Mouse (Mus musculus) lung, postnatal 0 days (tissue): ENCODE measurements at regions not wholly inside any gene's neighbourhood (a gene's known extent, or its start where the extent isn't known, plus 50 kb on each side); places are given as distances from the start of the nearest gene placed in this dataset.

Source experiments
- ATAC-seq: fragments of 200-750 bp; cut with Nextera tagmentation; 2 replicates; pipeline ENCODE4 v1.8.0; 2017; ENCODE audit warnings: moderate library complexity
- DNase-seq: peaks from one replicate; pipeline ENCODE4 v3.0.0-alpha.2; 2016; ENCODE audit warnings: low spot score
- H3K27ac ChIP-seq: fragments of 300-500 bp; sonication (generic); 2 replicates; pipeline ENCODE4 v1.5.1; 2014; ENCODE audit warnings: antibody characterized with exemption, mild to moderate bottlenecking, low read length, mixed read lengths
- H3K27me3 ChIP-seq: fragments of 300-500 bp; sonication (generic); replicated peaks from 2 replicates; pipeline ENCODE4 v1.6.1; 2014; ENCODE audit warnings: low read length, mixed read lengths; ENCODE audit not compliant: insufficient read depth
- H3K36me3 ChIP-seq: fragments of 300-500 bp; sonication (generic); 2 replicates; pipeline ENCODE4 v1.6.1; 2014; ENCODE audit warnings: low read length, mixed read lengths; ENCODE audit not compliant: insufficient read depth
- H3K4me1 ChIP-seq: fragments of 300-500 bp; sonication (generic); 2 replicates; pipeline ENCODE4 v1.6.1; 2014; ENCODE audit warnings: antibody characterized with exemption, low read depth, low read length, mixed read lengths; ENCODE audit not compliant: insufficient read depth
- H3K4me2 ChIP-seq: fragments of 300-500 bp; sonication (generic); replicated peaks from 2 replicates; pipeline ENCODE4 v1.6.1; 2014; ENCODE audit warnings: low read depth, mild to moderate bottlenecking, low read length, moderate library complexity, mixed read lengths
- H3K4me3 ChIP-seq: fragments of 300-500 bp; sonication (generic); 2 replicates; pipeline ENCODE4 v1.5.1; 2014; ENCODE audit warnings: low read depth, low read length
- H3K9ac ChIP-seq: fragments of 300-500 bp; sonication (generic); replicated peaks from 2 replicates; pipeline ENCODE4 v1.6.1; 2014; ENCODE audit warnings: low read depth, mild to moderate bottlenecking
- H3K9me3 ChIP-seq: fragments of 300-500 bp; sonication (generic); 2 replicates; pipeline ENCODE4 v1.6.1; 2016; ENCODE audit warnings: low read length, mixed read lengths
- CTCF ChIP-seq: IDR thresholded peaks from 2 replicates; pipeline ENCODE4 v1.5.1; 2016; ENCODE audit warnings: antibody characterized with exemption, mild to moderate bottlenecking
- EP300 ChIP-seq: IDR thresholded peaks from 2 replicates; pipeline ENCODE4 v1.6.1; 2016; ENCODE audit warnings: antibody characterized with exemption, mild to moderate bottlenecking, control low read depth
- WGBS: fragments of 180-500 bp; shearing (Covaris S2); extraction: QIAGEN DNeasy Blood & Tissue Kit; methylation state at CpG from one replicate; pipeline ENCODE4 v1.1.7; 2014; 5-methylcytosine and 5-hydroxymethylcytosine counted together

DNA sequence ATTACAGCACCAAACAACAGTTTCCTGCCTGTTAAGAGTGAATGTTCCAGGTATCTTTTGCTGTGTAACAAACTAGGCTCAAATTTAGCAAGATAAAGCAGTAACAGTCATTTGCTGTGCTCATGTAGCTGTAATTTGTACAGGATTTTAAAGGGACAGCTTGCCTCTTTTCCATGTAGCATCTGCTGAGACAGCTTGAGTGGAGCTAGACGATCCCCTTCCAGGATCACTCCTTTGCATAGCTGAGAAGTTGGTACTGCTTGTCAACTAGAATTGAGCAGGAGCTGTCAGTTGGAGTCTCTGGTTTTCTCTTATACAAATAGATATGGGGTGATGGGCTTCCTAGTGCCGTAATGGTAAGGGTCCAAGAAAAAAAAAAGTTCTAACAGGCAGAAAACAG, 744.0 kb downstream of the Ntrk3 start:
- no peaks in the 10 kb centered on the region for H3K36me3 ChIP-seq
- H3K27ac ChIP-seq = no peak overlapping the region
- H3K9me3 ChIP-seq = no peaks in the 10 kb centered on the region
- no peaks in the 10 kb centered on the region for H3K4me1 ChIP-seq
- H3K4me3 ChIP-seq = no peak overlapping the region
- no peak overlapping the region for H3K9ac ChIP-seq
- H3K4me2 ChIP-seq = no peak overlapping the region
- no peak for TF ChIP-seq EP300
- DNase-seq (no peak), ATAC-seq (no peak)
- no peaks in the 10 kb centered on the region for H3K27me3 ChIP-seq
- 67% methylated on average over 2 of the region's 2 CpGs for WGBS

DNA sequence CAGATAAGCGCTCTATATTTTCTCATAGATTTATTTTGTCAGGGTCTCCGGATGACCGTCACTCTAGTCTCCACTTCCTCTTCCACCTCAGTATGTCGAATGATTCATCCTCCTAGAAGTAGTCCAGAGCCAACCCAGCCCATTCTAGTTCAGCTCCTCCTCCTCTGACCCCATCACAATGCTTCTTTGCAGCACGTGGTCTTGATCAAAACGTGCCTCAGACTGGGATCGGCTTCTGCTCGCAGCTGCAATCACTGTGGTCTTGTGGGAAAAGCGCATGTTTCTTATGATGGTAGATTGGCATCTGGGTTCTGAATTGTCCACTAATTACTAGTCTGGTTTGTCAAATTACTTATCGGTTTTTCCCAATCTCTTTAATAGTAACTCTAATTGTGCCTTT, 747.7 kb downstream of the Ntrk3 start:
- DNase-seq (no peak), ATAC-seq (no peak)
- Histone ChIP-seq H3K36me3 (no peaks in the 10 kb centered on the region), H3K27me3 (no peaks in the 10 kb centered on the region), H3K9me3 (no peaks in the 10 kb centered on the region), H3K9ac (no peak overlapping the region), H3K4me3 (no peak overlapping the region), H3K4me2 (no peak overlapping the region), H3K4me1 (no peaks in the 10 kb centered on the region), H3K27ac (no peak overlapping the region)
- TF ChIP-seq CTCF = no peak
- WGBS = 63% methylated on average over 10 of the region's 10 CpGs

DNA sequence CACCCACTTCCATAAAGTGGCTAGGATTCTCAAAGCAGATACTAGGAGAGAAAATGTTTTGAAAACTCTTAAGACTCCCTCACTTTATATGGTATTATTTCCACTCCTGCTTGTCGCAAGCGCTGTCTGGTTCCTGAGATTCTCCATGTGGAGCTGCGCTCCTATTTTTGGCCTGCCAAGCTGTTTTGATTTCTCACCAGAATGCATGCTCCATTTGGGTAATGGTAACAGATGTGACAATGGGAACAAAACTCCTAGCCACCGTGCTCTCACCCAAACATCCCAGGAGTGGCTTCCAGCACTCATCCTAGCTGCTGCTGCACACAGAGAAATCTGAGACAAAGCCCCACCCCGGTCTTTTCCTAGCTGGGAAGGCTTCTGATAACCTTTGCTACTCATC, 749.6 kb downstream of the Ntrk3 start:
- no peaks in the 10 kb centered on the region for H3K36me3 ChIP-seq
- H3K9me3 ChIP-seq = no peaks in the 10 kb centered on the region
- TF ChIP-seq CTCF (no peak), EP300 (no peak)
- no peak overlapping the region for H3K9ac ChIP-seq
- no peak overlapping the region for H3K4me3 ChIP-seq
- no peak for DNase-seq
- no peak overlapping the region for H3K27ac ChIP-seq
- no peak overlapping the region for H3K4me2 ChIP-seq
- H3K27me3 ChIP-seq = no peaks in the 10 kb centered on the region
- WGBS = 43% methylated on average over 5 of the region's 5 CpGs
- H3K4me1 ChIP-seq = no peaks in the 10 kb centered on the region
- no peak for ATAC-seq

DNA sequence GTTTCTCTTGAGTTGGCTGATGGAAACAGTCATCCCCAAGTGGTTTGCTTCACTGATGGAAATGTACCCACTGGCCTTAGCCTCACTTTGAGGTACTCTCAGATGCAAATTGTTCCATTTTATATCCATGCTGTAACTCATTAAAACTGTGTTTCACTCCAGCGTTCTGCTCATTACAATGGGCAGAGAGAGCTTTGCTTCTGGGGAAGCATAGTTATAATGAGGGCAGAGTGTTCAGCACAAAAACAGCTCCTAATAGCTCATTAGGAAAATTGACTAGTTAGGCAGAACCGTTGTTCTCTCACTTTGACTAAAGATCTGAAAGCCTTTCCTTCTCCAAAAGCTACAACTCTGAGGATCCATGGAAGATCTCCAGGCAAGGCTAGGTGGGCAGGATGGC, 771.2 kb downstream of the Ntrk3 start:
- DNase-seq (no peak), ATAC-seq (no peak)
- Histone ChIP-seq H3K36me3 (no peaks in the 10 kb centered on the region), H3K27ac (no peak overlapping the region), H3K4me3 (no peak overlapping the region), H3K9ac (no peak overlapping the region), H3K27me3 (no peaks in the 10 kb centered on the region), H3K9me3 (no peaks in the 10 kb centered on the region), H3K4me2 (no peak overlapping the region), H3K4me1 (no peaks in the 10 kb centered on the region)
- TF ChIP-seq CTCF (no peak), EP300 (no peak)
- WGBS = 85% methylated on average over 2 of the region's 2 CpGs

DNA sequence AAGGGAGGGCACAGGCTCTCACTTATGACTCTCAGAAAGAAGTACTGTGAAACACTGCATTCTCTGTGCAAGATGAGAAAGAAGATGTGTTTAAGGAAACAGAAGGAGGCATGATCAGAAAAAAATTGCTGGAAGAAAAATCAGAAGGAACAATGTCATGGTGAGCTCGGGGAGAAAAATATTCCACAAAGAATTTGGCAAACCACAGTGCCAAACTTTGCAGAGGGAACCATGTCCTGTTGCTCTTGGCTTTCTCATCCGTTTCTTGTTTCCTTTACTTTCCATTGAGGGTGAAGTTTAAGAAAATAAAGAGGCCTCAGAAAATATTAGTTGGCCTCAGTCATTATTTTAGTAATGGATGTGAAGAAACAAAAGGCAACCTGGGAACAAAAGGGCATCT, 804.4 kb downstream of the Ntrk3 start:
- Histone ChIP-seq H3K4me1 (no peaks in the 10 kb centered on the region), H3K36me3 (no peaks in the 10 kb centered on the region), H3K27me3 (no peaks in the 10 kb centered on the region), H3K27ac (no peak overlapping the region), H3K9me3 (no peaks in the 10 kb centered on the region), H3K4me2 (no peak overlapping the region), H3K9ac (no peak overlapping the region), H3K4me3 (no peak overlapping the region)
- 38% methylated on average over 2 of the region's 2 CpGs for WGBS
- DNase-seq (no peak), ATAC-seq (no peak)
- TF ChIP-seq EP300 = no peak
- TF ChIP-seq CTCF = no peak

DNA sequence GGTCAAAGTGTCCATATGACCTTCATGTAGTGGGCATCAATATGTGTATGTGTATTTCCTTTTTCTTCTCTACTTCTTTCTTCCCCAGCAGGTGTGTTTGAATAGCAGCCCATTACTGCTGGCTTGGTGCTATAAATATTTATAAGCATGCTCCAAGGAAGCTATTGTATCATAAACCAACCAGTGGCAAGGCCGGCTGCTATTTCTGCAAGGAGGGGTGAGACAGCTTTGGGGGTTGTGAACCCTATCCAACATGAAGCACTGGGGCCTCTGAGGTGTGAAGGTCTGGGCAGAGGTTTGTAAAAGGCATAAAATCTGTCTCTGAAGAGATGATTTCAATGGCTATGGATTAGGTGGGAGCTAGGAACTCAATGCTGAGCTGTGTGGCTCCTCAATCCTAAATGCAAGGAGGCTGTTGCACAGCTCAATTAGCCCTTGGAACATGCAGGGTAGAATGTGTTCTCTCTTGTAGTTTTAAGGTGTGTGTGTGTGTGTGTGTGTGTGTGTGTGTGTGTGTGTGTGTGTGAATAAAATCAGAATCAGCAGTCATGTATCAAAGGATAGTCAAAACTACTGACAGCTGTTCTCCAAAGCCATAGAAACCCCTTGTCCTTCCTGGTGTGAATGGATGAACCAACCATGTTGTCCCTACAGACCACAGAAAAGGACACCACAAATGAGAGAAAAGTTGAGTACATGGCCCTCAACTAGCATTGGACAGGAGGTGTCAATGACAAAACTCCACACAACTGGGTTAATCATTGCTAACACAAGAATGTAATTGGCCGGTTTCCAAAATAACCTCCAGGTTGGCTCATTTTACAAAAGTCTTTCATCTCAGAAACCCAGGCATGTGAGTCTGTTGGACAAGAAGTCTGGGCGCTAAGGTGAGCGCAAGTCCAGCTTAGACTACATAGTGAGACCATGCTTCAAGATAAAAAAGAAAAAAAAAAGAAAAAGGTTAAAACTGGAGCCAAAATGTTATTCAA, 809.0 kb downstream of the Ntrk3 start:
- 51% methylated on average over 4 of the region's 4 CpGs for WGBS
- no peaks in the 10 kb centered on the region for H3K9me3 ChIP-seq
- no peak overlapping the region for H3K4me3 ChIP-seq
- H3K4me1 ChIP-seq = no peaks in the 10 kb centered on the region
- TF ChIP-seq CTCF = no peak
- TF ChIP-seq EP300 = no peak
- ATAC-seq (no peak), DNase-seq (no peak)
- no peaks in the 10 kb centered on the region for H3K36me3 ChIP-seq
- no peak overlapping the region for H3K4me2 ChIP-seq
- H3K9ac ChIP-seq = no peak overlapping the region
- no peaks in the 10 kb centered on the region for H3K27me3 ChIP-seq
- H3K27ac ChIP-seq = no peak overlapping the region
